Mouse (Mus musculus): ENCODE results near the gene Gm13084.
"Not testable (repeated sequence)": the region's sequence is repeated elsewhere in the genome, so short reads cannot be mapped to it uniquely, and the experiment has no call there.

Gm13084 gene

GRCm38 (mm10) chr4:143815993-143816392 is at the start of gene Gm13084:
Gm13084 (minus strand) TSS chr4:143816093.
- no peak for DNase-seq (ENCODE audit: low read depth, low spot score)

GRCm38 (mm10) chr4:143846197-143846596 is 30.3 kb upstream of the Gm13084 start, which contains the start of gene Gm13103:
Gm13103 (plus strand) TSS chr4:143846497.
- not testable (repeated sequence) for DNase-seq (ENCODE audit: low read depth, low spot score)

GRCm38 (mm10) chr4:143789052-143789451 is 26.8 kb downstream of the Gm13084 start, which contains the start of gene Gm13023:
Gm13023 (plus strand) TSS chr4:143789352.
- not testable (repeated sequence) for DNase-seq (ENCODE audit: low read depth, low spot score)

Data from WW6 (cell line).